Mouse (Mus musculus): ENCODE measurements around the gene Wbp2nl. TPM values are rescaled to one million over a fixed set of nuclear protein-coding genes. Genes with fewer than 3 reads are reported as not detected.
A peak's percentile ranks its signal among the peaks of the same experiment; 100 is the strongest.

The Wbp2nl gene
- polyA plus RNA-seq, 1 experiment, result not detected

- H3K4me1 ChIP-seq (ENCODE audit: control insufficient read depth, insufficient read depth, low read length), result no peaks in the 10 kb centered on the region
- no peak overlapping the region for H3K4me3 ChIP-seq (replicated peaks; ENCODE audit: control insufficient read depth, low read depth, low read length)
- 48% methylated on average over 7 of the region's 7 CpGs for WGBS
- no peak overlapping the region for H3K27ac ChIP-seq (ENCODE audit: control insufficient read depth, insufficient read depth, low read depth, low read length, poor library complexity)
- TF ChIP-seq POLR2A (IDR thresholded peaks at IDR 0.05; ENCODE audit: borderline replicate concordance, control insufficient read depth, low read depth, low read length), result no peak
- no peak for TF ChIP-seq CTCF (IDR thresholded peaks at IDR 0.05; ENCODE audit: control insufficient read depth, insufficient read depth, low read length)
Observed at GRCm38 (mm10) chr15:82290252-82290651, 8.5 kb upstream of the Wbp2nl start.

- Histone ChIP-seq H3K4me3 (replicated peaks; ENCODE audit: control insufficient read depth, low read depth, low read length) (no peak overlapping the region), H3K27ac (ENCODE audit: control insufficient read depth, insufficient read depth, low read depth, low read length, poor library complexity) (no peak overlapping the region), H3K4me1 (ENCODE audit: control insufficient read depth, insufficient read depth, low read length) (no peaks in the 10 kb centered on the region)
- no peak for TF ChIP-seq POLR2A (IDR thresholded peaks at IDR 0.05; ENCODE audit: borderline replicate concordance, control insufficient read depth, low read depth, low read length)
- TF ChIP-seq CTCF (IDR thresholded peaks at IDR 0.05; ENCODE audit: control insufficient read depth, insufficient read depth, low read length), result no peak
- 37% methylated on average over 5 of the region's 5 CpGs for WGBS
Observed at GRCm38 (mm10) chr15:82292851-82293250, 5.9 kb upstream of the Wbp2nl start.

GRCm38 (mm10) chr15:82293271-82293711 lies 5.5 kb upstream of the Wbp2nl start:
- 26% methylated on average over 7 of the region's 7 CpGs for WGBS
- Histone ChIP-seq H3K4me3 (replicated peaks; ENCODE audit: control insufficient read depth, low read depth, low read length) (no peak overlapping the region), H3K27ac (ENCODE audit: control insufficient read depth, insufficient read depth, low read depth, low read length, poor library complexity) (no peak overlapping the region), H3K4me1 (ENCODE audit: control insufficient read depth, insufficient read depth, low read length) (no peaks in the 10 kb centered on the region)
- TF ChIP-seq POLR2A (IDR thresholded peaks at IDR 0.05; ENCODE audit: borderline replicate concordance, control insufficient read depth, low read depth, low read length) (no peak), CTCF (IDR thresholded peaks at IDR 0.05; ENCODE audit: control insufficient read depth, insufficient read depth, low read length) (no peak)

- H3K4me3 ChIP-seq (replicated peaks; ENCODE audit: control insufficient read depth, low read depth, low read length), result no peak overlapping the region
- WGBS, result 44% methylated on average over 8 of the region's 8 CpGs
- no peak overlapping the region for H3K27ac ChIP-seq (ENCODE audit: control insufficient read depth, insufficient read depth, low read depth, low read length, poor library complexity)
- no peaks in the 10 kb centered on the region for H3K4me1 ChIP-seq (ENCODE audit: control insufficient read depth, insufficient read depth, low read length)
- TF ChIP-seq CTCF (IDR thresholded peaks at IDR 0.05; ENCODE audit: control insufficient read depth, insufficient read depth, low read length) (peak; percentile 8; the same call in 1 of the 2 replicates), POLR2A (IDR thresholded peaks at IDR 0.05; ENCODE audit: borderline replicate concordance, control insufficient read depth, low read depth, low read length) (no peak)
Observed at GRCm38 (mm10) chr15:82294059-82294458, 4.7 kb upstream of the Wbp2nl start.

- no peak for TF ChIP-seq CTCF (IDR thresholded peaks at IDR 0.05; ENCODE audit: control insufficient read depth, insufficient read depth, low read length)
- TF ChIP-seq POLR2A (IDR thresholded peaks at IDR 0.05; ENCODE audit: borderline replicate concordance, control insufficient read depth, low read depth, low read length), result no peak
- no peaks in the 10 kb centered on the region; the same call in 1 of the 2 replicates for H3K4me1 ChIP-seq (ENCODE audit: control insufficient read depth, insufficient read depth, low read length)
- no peak overlapping the region for H3K27ac ChIP-seq (ENCODE audit: control insufficient read depth, insufficient read depth, low read depth, low read length, poor library complexity)
- 89% methylated on average over 3 of the region's 3 CpGs for WGBS
- no peak overlapping the region for H3K4me3 ChIP-seq (replicated peaks; ENCODE audit: control insufficient read depth, low read depth, low read length)
Observed at GRCm38 (mm10) chr15:82307107-82307506, 8.4 kb downstream of the Wbp2nl start.

GRCm38 (mm10) chr15:82308416-82308815 lies 9.7 kb downstream of the Wbp2nl start:
- WGBS, result 88% methylated on average over 3 of the region's 3 CpGs
- no peak for TF ChIP-seq CTCF (IDR thresholded peaks at IDR 0.05; ENCODE audit: control insufficient read depth, insufficient read depth, low read length)
- no peak for TF ChIP-seq POLR2A (IDR thresholded peaks at IDR 0.05; ENCODE audit: borderline replicate concordance, control insufficient read depth, low read depth, low read length)
- H3K27ac ChIP-seq (ENCODE audit: control insufficient read depth, insufficient read depth, low read depth, low read length, poor library complexity), result no peak overlapping the region
- no peaks in the 10 kb centered on the region; the same call in 1 of the 2 replicates for H3K4me1 ChIP-seq (ENCODE audit: control insufficient read depth, insufficient read depth, low read length)
- no peak overlapping the region for H3K4me3 ChIP-seq (replicated peaks; ENCODE audit: control insufficient read depth, low read depth, low read length)

GRCm38 (mm10) chr15:82317839-82318238 lies 19.1 kb downstream of the Wbp2nl start:
- no peak overlapping the region for H3K27ac ChIP-seq (ENCODE audit: control insufficient read depth, insufficient read depth, low read depth, low read length, poor library complexity)
- 49% methylated on average over 6 of the region's 6 CpGs for WGBS
- H3K4me1 ChIP-seq (ENCODE audit: control insufficient read depth, insufficient read depth, low read length), result no peaks in the 10 kb centered on the region; the same call in 1 of the 2 replicates
- TF ChIP-seq POLR2A (IDR thresholded peaks at IDR 0.05; ENCODE audit: borderline replicate concordance, control insufficient read depth, low read depth, low read length), result no peak
- no peak for TF ChIP-seq CTCF (IDR thresholded peaks at IDR 0.05; ENCODE audit: control insufficient read depth, insufficient read depth, low read length)
- H3K4me3 ChIP-seq (replicated peaks; ENCODE audit: control insufficient read depth, low read depth, low read length), result no peak overlapping the region

GRCm38 (mm10) chr15:82319613-82320012 lies 20.9 kb downstream of the Wbp2nl start:
- H3K4me1 ChIP-seq (ENCODE audit: control insufficient read depth, insufficient read depth, low read length), result no peaks in the 10 kb centered on the region; the same call in 1 of the 2 replicates
- WGBS, result 33% methylated on average over 1 of the region's 1 CpGs
- no peak overlapping the region for H3K27ac ChIP-seq (ENCODE audit: control insufficient read depth, insufficient read depth, low read depth, low read length, poor library complexity)
- no peak overlapping the region for H3K4me3 ChIP-seq (replicated peaks; ENCODE audit: control insufficient read depth, low read depth, low read length)
- TF ChIP-seq CTCF (IDR thresholded peaks at IDR 0.05; ENCODE audit: control insufficient read depth, insufficient read depth, low read length) (no peak), POLR2A (IDR thresholded peaks at IDR 0.05; ENCODE audit: borderline replicate concordance, control insufficient read depth, low read depth, low read length) (no peak)

GRCm38 (mm10) chr15:82322195-82322594 lies 23.4 kb downstream of the Wbp2nl start:
- Histone ChIP-seq H3K4me3 (replicated peaks; ENCODE audit: control insufficient read depth, low read depth, low read length) (no peak overlapping the region), H3K4me1 (ENCODE audit: control insufficient read depth, insufficient read depth, low read length) (no peaks in the 10 kb centered on the region; the same call in 1 of the 2 replicates), H3K27ac (ENCODE audit: control insufficient read depth, insufficient read depth, low read depth, low read length, poor library complexity) (no peak overlapping the region)
- TF ChIP-seq POLR2A (IDR thresholded peaks at IDR 0.05; ENCODE audit: borderline replicate concordance, control insufficient read depth, low read depth, low read length), result no peak
- no peak for TF ChIP-seq CTCF (IDR thresholded peaks at IDR 0.05; ENCODE audit: control insufficient read depth, insufficient read depth, low read length)
- 85% methylated on average over 8 of the region's 8 CpGs for WGBS
